Mouse (Mus musculus) small intestine, adult 2 months (tissue): Measurements from ENCODE around the gene Il18rap.

Source experiments
- CTCF ChIP-seq: fragments of 200-500 bp; IDR thresholded peaks from 2 replicates; pipeline ENCODE4 v1.5.1; 2012; ENCODE audit warnings: low read depth, mild to moderate bottlenecking, control low read depth, inconsistent platforms, low read length, moderate library complexity, mixed read lengths; ENCODE audit not compliant: insufficient replicate concordance, insufficient read length; ENCODE audit errors: extremely low read depth
- POLR2A ChIP-seq: fragments of 200-500 bp; IDR thresholded peaks from 2 replicates; pipeline ENCODE4 v1.6.1; 2012; ENCODE audit warnings: low read depth, mild to moderate bottlenecking, control low read depth, inconsistent platforms, low read length, moderate library complexity

DNA sequence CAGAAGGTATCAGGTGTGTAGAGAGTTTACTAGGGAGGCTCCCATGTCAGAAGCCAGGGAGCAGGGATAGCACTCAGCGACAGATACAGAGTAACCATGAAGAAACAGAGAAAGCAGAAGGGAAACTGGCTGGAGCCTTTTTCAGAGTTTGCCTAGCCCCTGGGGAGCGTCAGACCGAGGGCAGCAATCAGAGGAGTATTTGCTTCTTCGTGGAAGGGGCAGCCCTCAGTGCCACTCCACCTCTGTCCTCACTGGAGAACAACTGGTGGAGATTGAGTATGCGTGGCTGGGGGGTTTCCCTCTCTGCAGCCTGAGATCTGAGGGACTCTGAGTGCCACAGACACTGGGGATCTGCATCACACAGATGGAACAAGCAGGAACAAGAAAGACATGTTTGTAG is 82.7 kb downstream of the Il18rap start:
- no peak for TF ChIP-seq CTCF
- TF ChIP-seq POLR2A = no peak
